Mouse (Mus musculus): Measurements from ENCODE around the gene Tmem234.

DNA sequence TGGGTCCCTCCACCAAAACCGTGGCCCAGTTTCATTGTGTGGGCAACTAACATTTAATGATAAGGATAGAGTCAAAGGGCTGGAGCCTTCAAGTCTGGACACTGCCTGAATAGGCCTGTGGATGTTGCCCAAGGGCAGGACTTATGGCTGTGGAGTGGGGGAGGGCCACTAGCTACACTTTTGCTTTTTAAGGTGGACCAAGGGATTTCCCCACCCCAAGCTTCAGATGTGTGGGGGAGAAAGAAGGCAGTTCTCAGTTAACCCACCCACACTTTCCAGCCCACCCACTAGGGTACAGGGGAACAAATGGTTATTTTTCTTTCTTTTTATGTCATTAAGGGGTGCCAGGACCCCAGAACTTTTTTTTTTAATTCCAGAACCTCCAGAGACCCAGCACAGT lies 16.1 kb upstream of the Tmem234 start:
- TF ChIP-seq GATA1 (IDR thresholded peaks at IDR 0.05; ENCODE audit: low read length) (no peak), TAL1 (IDR thresholded peaks at IDR 0.05; ENCODE audit: low read length) (no peak)
